Mouse (Mus musculus) brain, embryonic 14.5 days (tissue): ENCODE measurements at regions not wholly inside any gene's neighbourhood (a gene's known extent, or its start where the extent isn't known, plus 50 kb on each side); places are given as distances from the start of the nearest gene placed in this dataset.

Experiments used
- CTCF ChIP-seq: fragments of 200-500 bp; IDR thresholded peaks from 2 replicates; pipeline ENCODE4 v1.5.1; 2012; ENCODE audit warnings: inconsistent platforms, mild to moderate bottlenecking, moderate library complexity, borderline replicate concordance; ENCODE audit not compliant: insufficient read depth, insufficient read length; ENCODE audit errors: extremely low read depth
- POLR2A ChIP-seq: fragments of 200-500 bp; IDR thresholded peaks from 2 replicates; pipeline ENCODE4 v1.6.1; 2012; ENCODE audit warnings: mild to moderate bottlenecking, inconsistent platforms, borderline replicate concordance; ENCODE audit not compliant: poor library complexity, insufficient read depth, insufficient read length, severe bottlenecking; ENCODE audit errors: extremely low read depth

DNA sequence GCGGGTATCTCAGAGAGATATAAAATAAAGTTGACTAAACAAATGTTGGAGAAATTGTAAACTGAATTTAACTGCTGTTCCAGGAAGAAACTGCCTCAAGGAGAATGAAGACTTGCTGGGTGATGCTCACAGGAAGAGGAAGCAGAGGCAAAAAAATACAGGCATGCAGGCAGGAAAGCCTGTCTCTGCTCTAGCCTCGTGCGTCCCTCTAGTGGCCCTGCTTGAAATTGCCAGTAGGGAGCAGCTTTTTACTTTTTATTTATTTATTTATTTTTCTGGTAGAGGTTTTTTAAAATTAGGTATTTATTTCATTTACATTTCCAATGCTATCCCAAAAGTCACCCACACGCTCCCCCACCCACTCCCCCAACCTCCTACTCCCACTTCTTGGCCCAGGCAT lies 118.1 kb downstream of the 4930474N05Rik start:
- TF ChIP-seq CTCF (peak; percentile 88), POLR2A (no peak)
